Mouse (Mus musculus) right cerebral cortex, postnatal 4 days (tissue): ENCODE data around the gene B3gntl1.

Experiments used
- DNase-seq: peaks from one replicate; pipeline ENCODE4 v3.0.0-alpha.2; 2022

B3gntl1 gene

GRCm38 (mm10) chr11:121641501-121642145 lies 31.3 kb downstream of the B3gntl1 start:
- DNase-seq: no peak

- DNase-seq: no peak
Observed at GRCm38 (mm10) chr11:121636646-121637045, 36.3 kb downstream of the B3gntl1 start.

- no peak for DNase-seq
Observed at GRCm38 (mm10) chr11:121631410-121631809, 41.5 kb downstream of the B3gntl1 start.

- DNase-seq: no peak
Observed at GRCm38 (mm10) chr11:121630406-121630805, 42.5 kb downstream of the B3gntl1 start.

GRCm38 (mm10) chr11:121629529-121629928 lies 43.4 kb downstream of the B3gntl1 start:
- DNase-seq: no peak

- no peak for DNase-seq
Observed at GRCm38 (mm10) chr11:121627521-121627920, 45.4 kb downstream of the B3gntl1 start.

GRCm38 (mm10) chr11:121625007-121625406 lies 47.9 kb downstream of the B3gntl1 start:
- DNase-seq: no peak

GRCm38 (mm10) chr11:121617371-121617770 lies 55.6 kb downstream of the B3gntl1 start:
- DNase-seq: no peak

- DNase-seq: no peak
Observed at GRCm38 (mm10) chr11:121616501-121616900, 56.5 kb downstream of the B3gntl1 start.

- DNase-seq: no peak
Observed at GRCm38 (mm10) chr11:121615961-121616485, 56.9 kb downstream of the B3gntl1 start.

- no peak for DNase-seq
Observed at GRCm38 (mm10) chr11:121610976-121611375, 62.0 kb downstream of the B3gntl1 start.

- DNase-seq: no peak
Observed at GRCm38 (mm10) chr11:121605604-121606003, 67.3 kb downstream of the B3gntl1 start.

- DNase-seq: no peak
Observed at GRCm38 (mm10) chr11:121601422-121601821, 71.5 kb downstream of the B3gntl1 start.

GRCm38 (mm10) chr11:121597254-121597653 lies 75.7 kb downstream of the B3gntl1 start:
- DNase-seq: no peak

GRCm38 (mm10) chr11:121581856-121582255 lies 91.1 kb downstream of the B3gntl1 start:
- DNase-seq: no peak
